In genomic region chr2:180443861-180444260, GRCm38 (mm10) we compare ENCODE assay signal across 23 mouse cellular contexts. TPM values are rescaled to one million over a fixed set of nuclear protein-coding genes. Genes with fewer than 3 reads are reported as not detected.
DNase-seq lines count a peak whose midpoint lies in the region; ATAC-seq and TF ChIP-seq lines count a peak whose summit lies in the region.
"Had no signal": no experiment of that assay in that cellular context is flagged by ENCODE, and none has a peak within 500 bp of the region (broad histone marks: within the 10 kb centered on the region; RNA-seq: fewer than 3 reads in every experiment).

No protein-coding gene starts in this region.

- H3K4me1 ChIP-seq in kidney, postnatal 0 days (replicated peaks; ENCODE audit: insufficient read depth, low read length): no peaks in the 10 kb centered on the region; the same call in 1 of the 2 replicates
- H3K4me1 ChIP-seq in kidney, embryonic 16.5 days (ENCODE audit: insufficient read depth, low read length): no peaks in the 10 kb centered on the region
- peaks cover 26% of the 10 kb centered on the region for H3K4me1 ChIP-seq in midbrain, embryonic 10.5 days
- no peaks in the 10 kb centered on the region for H3K4me1 ChIP-seq in midbrain, embryonic 16.5 days (ENCODE audit: control insufficient read depth, insufficient read depth, low read length)

- H3K9me3 ChIP-seq in kidney, postnatal 0 days (replicated peaks; ENCODE audit: low read length): no peaks in the 10 kb centered on the region
- no peaks in the 10 kb centered on the region for H3K9me3 ChIP-seq in kidney, embryonic 16.5 days (ENCODE audit: low read length)
- no peaks in the 10 kb centered on the region for H3K9me3 ChIP-seq in midbrain, embryonic 10.5 days (replicated peaks)
- H3K9me3 ChIP-seq in midbrain, embryonic 16.5 days (replicated peaks; ENCODE audit: control insufficient read depth, low read length, poor library complexity, severe bottlenecking): no peaks in the 10 kb centered on the region
- H3K9me3 ChIP-seq: G1E; limb, embryonic 10.5 days; midbrain, embryonic 12.5 days had no signal

- no peaks in the 10 kb centered on the region for H3K27me3 ChIP-seq in kidney, postnatal 0 days (ENCODE audit: insufficient read depth, low read length)
- no peaks in the 10 kb centered on the region for H3K27me3 ChIP-seq in kidney, embryonic 16.5 days (ENCODE audit: insufficient read depth, low read length)
- 0 out of 2 replicates have a peak, but pooled peaks cover 5% of the 10 kb centered on the region for H3K27me3 ChIP-seq in midbrain, embryonic 10.5 days (ENCODE audit: low read depth, poor library complexity, severe bottlenecking)
- H3K27me3 ChIP-seq in midbrain, embryonic 16.5 days (ENCODE audit: control insufficient read depth, insufficient read depth, low read depth, low read length): no peaks in the 10 kb centered on the region

- no peak overlapping the region for H3K4me3 ChIP-seq in kidney, postnatal 0 days (replicated peaks; ENCODE audit: low read depth, low read length)
- H3K4me3 ChIP-seq in kidney, embryonic 16.5 days (ENCODE audit: low read length): no peak overlapping the region
- H3K4me3 ChIP-seq in midbrain, embryonic 10.5 days: no peak overlapping the region
- H3K4me3 ChIP-seq in midbrain, embryonic 16.5 days (ENCODE audit: low read depth, low read length): no peak overlapping the region
- H3K4me3 ChIP-seq: erythroblast, embryonic 14.5 days; limb, embryonic 10.5 days; midbrain, embryonic 12.5 days had no signal

- no peak overlapping the region for H3K9ac ChIP-seq in kidney, postnatal 0 days (ENCODE audit: low read depth, low read length)
- no peak overlapping the region for H3K9ac ChIP-seq in kidney, embryonic 16.5 days (replicated peaks; ENCODE audit: low read length)
- no peak overlapping the region for H3K9ac ChIP-seq in midbrain, embryonic 16.5 days (ENCODE audit: low read depth, low read length)
- H3K9ac ChIP-seq: midbrain, embryonic 12.5 days had no signal

- peak; percentile 22 for DNase-seq in kidney, postnatal 0 days (ENCODE audit: low spot score)
- DNase-seq in 3T3-L1 (ENCODE audit: low read depth, low spot score): peak; percentile 60
- DNase-seq in B cell, adult 2 months: peak; percentile 24 to 30
- DNase-seq in kidney, postnatal 10 days: peak; percentile 41
- DNase-seq in midbrain, embryonic 10.5 days (ENCODE audit: low spot score): no peak
- DNase-seq in lung, postnatal 4 days: no peak
- DNase-seq: cerebellum, adult 8-10 months; gastrocnemius, postnatal 25 days; layer of hippocampus, adult 9-11 months; lung, adult 2 months; right cerebral cortex, postnatal 14 days; spleen, adult 18-20 months; thymus, postnatal 4 days had no signal

- peak; percentile 18; the same call in 1 of the 2 replicates for ATAC-seq in kidney, postnatal 0 days (replicated peaks; ENCODE audit: low FRiP score, low read depth)
- ATAC-seq in kidney, embryonic 16.5 days (ENCODE audit: low FRiP score, low TSS enrichment): no peak
- ATAC-seq in midbrain, embryonic 16.5 days: no peak
- ATAC-seq: CD4-positive, CD25-positive, alpha-beta regulatory T cell, adult 4 months; forebrain, embryonic 14.5 days; hindbrain, embryonic 16.5 days had no signal

- no peaks in the 10 kb centered on the region for H3K36me3 ChIP-seq in kidney, postnatal 0 days (ENCODE audit: insufficient read depth, low read length)
- H3K36me3 ChIP-seq in kidney, embryonic 16.5 days (ENCODE audit: insufficient read depth, low read length): no peaks in the 10 kb centered on the region
- H3K36me3 ChIP-seq in midbrain, embryonic 10.5 days: no peaks in the 10 kb centered on the region
- H3K36me3 ChIP-seq in midbrain, embryonic 16.5 days (ENCODE audit: control insufficient read depth, insufficient read depth, low read length): no peaks in the 10 kb centered on the region
- H3K36me3 ChIP-seq: G1E; limb, embryonic 10.5 days; midbrain, embryonic 12.5 days had no signal

- H3K4me2 ChIP-seq in kidney, postnatal 0 days (ENCODE audit: low read length): no peak overlapping the region
- H3K4me2 ChIP-seq in kidney, embryonic 16.5 days (replicated peaks; ENCODE audit: low read depth, low read length): no peak overlapping the region
- no peak overlapping the region for H3K4me2 ChIP-seq in midbrain, embryonic 16.5 days (ENCODE audit: low read length)
- H3K4me2 ChIP-seq: midbrain, embryonic 12.5 days had no signal

- WGBS in kidney, postnatal 0 days: 40% methylated on average over 7 of the region's 7 CpGs
- WGBS in kidney, embryonic 16.5 days: 48% methylated on average over 7 of the region's 7 CpGs
- 72% methylated on average over 7 of the region's 7 CpGs for WGBS in midbrain, embryonic 10.5 days
- 69% methylated on average over 7 of the region's 7 CpGs for WGBS in midbrain, embryonic 16.5 days

- TF ChIP-seq CTCF in kidney, postnatal 0 days (IDR thresholded peaks at IDR 0.05; ENCODE audit: low read depth): no peak

- H3K27ac ChIP-seq in kidney, postnatal 0 days: peak overlapping the region; percentile 61
- H3K27ac ChIP-seq in kidney, embryonic 16.5 days (ENCODE audit: low read length): no peak overlapping the region
- H3K27ac ChIP-seq in midbrain, embryonic 10.5 days (replicated peaks): no peak overlapping the region
- no peak overlapping the region for H3K27ac ChIP-seq in midbrain, embryonic 16.5 days (ENCODE audit: low read length)
- H3K27ac ChIP-seq: limb, embryonic 10.5 days; midbrain, embryonic 12.5 days had no signal

RNA-seq across cellular contexts. Expression of gene Slco4a1, which starts 12.2 kb away (rescaled TPM):
- 11.9 and 12.7 TPM in 2 replicates for polyA plus RNA-seq in kidney, postnatal 0 days (2015; fragmentation: Nextera tagmentation; extraction: Ambion mirVana)
- 3.2 and 3.3 TPM in 2 replicates for polyA plus RNA-seq in kidney, embryonic 16.5 days (2015; fragmentation: Nextera tagmentation; extraction: Ambion mirVana)
- polyA plus RNA-seq in midbrain, embryonic 10.5 days (2016; fragmentation: Nextera tagmentation; extraction: Ambion mirVana): 5.3 and 6.7 TPM in 2 replicates
- 1.7 and 2.4 TPM in 2 replicates for polyA plus RNA-seq in midbrain, embryonic 16.5 days (2015; fragmentation: Nextera tagmentation; extraction: Ambion mirVana)
- polyA plus RNA-seq: G1E had no signal

RNA-seq across cellular contexts. Expression of gene Ntsr1, which starts 55.9 kb away (rescaled TPM):
- polyA plus RNA-seq in kidney, postnatal 0 days (2015; fragmentation: Nextera tagmentation; extraction: Ambion mirVana): 4.4 and 4.9 TPM in 2 replicates
- polyA plus RNA-seq in kidney, embryonic 16.5 days (2015; fragmentation: Nextera tagmentation; extraction: Ambion mirVana): 7.4 and 10.2 TPM in 2 replicates
- polyA plus RNA-seq in midbrain, embryonic 10.5 days (2016; fragmentation: Nextera tagmentation; extraction: Ambion mirVana): 0.10 and 0.24 TPM in 2 replicates
- 2.7 and 3.3 TPM in 2 replicates for polyA plus RNA-seq in midbrain, embryonic 16.5 days (2015; fragmentation: Nextera tagmentation; extraction: Ambion mirVana)
- polyA plus RNA-seq: CD4-positive, CD25-positive, alpha-beta regulatory T cell, adult 4 months; erythroblast, embryonic 14.5 days; G1E; liver, adult 2 months; lung, adult 2 months had no signal

Comparison
In these comparisons a context has a peak if more than half of its experiments do, and no peak if none do; other contexts are left out.
1. DNase-seq: peak in kidney, postnatal 0 days (single experiment), 3T3-L1 (single experiment), B cell, adult 2 months (2 of 2) and kidney, postnatal 10 days (single experiment); none in midbrain, embryonic 10.5 days (single experiment) and lung, postnatal 4 days (0 of 2).